Mouse (Mus musculus): Measurements from ENCODE around the gene Dlx6. TPM values are rescaled to one million over a fixed set of nuclear protein-coding genes. Genes with fewer than 3 reads are reported as not detected.

Dlx6 gene
- total RNA-seq, 2 experiments from 2014 or later: not detected

- DNase-seq: no peak
Measured at GRCm38 (mm10) chr6:6877346-6877910, 14.3 kb downstream of the Dlx6 start.

GRCm38 (mm10) chr6:6877981-6878840 lies 15.1 kb downstream of the Dlx6 start:
- DNase-seq: no peak

GRCm38 (mm10) chr6:6878841-6879291 lies 15.7 kb downstream of the Dlx6 start:
- DNase-seq: peak in 1 of 2 experiments; percentile 9

- peak in 1 of 2 experiments; percentile 28 for DNase-seq
Measured at GRCm38 (mm10) chr6:6879371-6880325, 16.5 kb downstream of the Dlx6 start.

GRCm38 (mm10) chr6:6880361-6881114 lies 17.4 kb downstream of the Dlx6 start:
- DNase-seq: no peak

- no peak for DNase-seq
Measured at GRCm38 (mm10) chr6:6881115-6881637, 18.0 kb downstream of the Dlx6 start.

GRCm38 (mm10) chr6:6881638-6882190 lies 18.6 kb downstream of the Dlx6 start, which contains the start of gene Dlx5:
TSS of gene Dlx5 (minus strand) at chr6:6882085.
- DNase-seq: peak; percentile 53 to 54

- peak in 1 of 2 experiments; percentile 8 for DNase-seq
Measured at GRCm38 (mm10) chr6:6882266-6882797, 19.2 kb downstream of the Dlx6 start.

GRCm38 (mm10) chr6:6884897-6885296 lies 21.8 kb downstream of the Dlx6 start:
- DNase-seq: peak in 1 of 2 experiments; percentile 75

GRCm38 (mm10) chr6:6886225-6886624 lies 23.1 kb downstream of the Dlx6 start:
- DNase-seq: no peak

GRCm38 (mm10) chr6:6890047-6890446 lies 26.9 kb downstream of the Dlx6 start:
- no peak for DNase-seq

- DNase-seq: peak; percentile 86
Measured at GRCm38 (mm10) chr6:6909586-6909985, 46.5 kb downstream of the Dlx6 start.

GRCm38 (mm10) chr6:6914304-6914703 lies 51.2 kb downstream of the Dlx6 start:
- DNase-seq: no peak

- peak; percentile 32 to 62 for DNase-seq
Measured at GRCm38 (mm10) chr6:6914849-6915525, 51.9 kb downstream of the Dlx6 start.

- no peak for DNase-seq
Measured at GRCm38 (mm10) chr6:6915526-6915915, 52.4 kb downstream of the Dlx6 start.

- DNase-seq: no peak
Measured at GRCm38 (mm10) chr6:6917334-6917733, 54.2 kb downstream of the Dlx6 start.

All from heart, adult 18-20 months (tissue).